Mouse (Mus musculus) CD4-positive, CD25-positive, alpha-beta regulatory T cell, adult 2 months (primary cell): ENCODE data around the gene Uevld.
"Not testable (repeated sequence)": the region's sequence is repeated elsewhere in the genome, so short reads cannot be mapped to it uniquely, and the experiment has no call there.

Source experiments
- DNase-seq: peaks from one replicate; pipeline ENCODE4 v3.0.0-alpha.2; 2012; ENCODE audit warnings: low read depth, low spot score

Uevld gene

DNA sequence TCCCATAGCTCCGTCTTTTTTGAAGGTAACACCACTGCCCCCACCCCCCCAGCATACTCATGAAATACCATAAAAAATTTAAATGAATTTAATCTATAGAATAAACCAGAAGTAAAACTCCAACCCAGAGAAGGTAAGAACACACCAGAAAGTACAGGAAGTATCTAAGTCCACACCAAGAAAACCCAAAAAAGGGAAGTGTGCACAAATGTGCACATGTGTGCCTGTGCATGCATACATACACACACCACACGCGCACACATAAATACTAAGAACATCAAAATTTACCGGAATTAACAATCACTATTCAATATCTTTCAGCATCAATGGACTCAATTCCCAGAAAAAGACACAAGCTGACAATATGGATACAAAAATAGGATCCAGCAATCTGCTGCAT lies 11.6 kb upstream of the Uevld start:
- DNase-seq, result no peak

DNA sequence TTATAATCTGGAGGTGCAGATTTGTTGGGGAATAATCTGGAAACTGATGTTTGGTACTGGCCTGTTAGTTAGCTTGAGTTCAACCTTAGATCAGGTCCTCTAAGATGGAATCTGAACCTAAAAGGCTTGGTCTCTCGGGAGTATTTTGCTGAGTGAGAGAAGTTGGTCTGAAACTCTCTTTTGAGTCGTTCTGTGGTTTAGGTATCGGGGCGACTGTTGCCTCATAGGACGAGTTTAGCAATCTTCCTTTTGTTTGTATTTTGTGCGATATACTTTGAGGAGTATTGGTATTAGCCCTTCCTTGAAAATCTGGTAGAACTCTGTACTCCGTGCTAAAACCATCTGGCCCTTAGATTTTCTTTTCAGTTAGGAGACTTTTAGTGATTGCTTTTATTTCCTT lies 5.7 kb upstream of the Uevld start:
- no peak for DNase-seq

DNA sequence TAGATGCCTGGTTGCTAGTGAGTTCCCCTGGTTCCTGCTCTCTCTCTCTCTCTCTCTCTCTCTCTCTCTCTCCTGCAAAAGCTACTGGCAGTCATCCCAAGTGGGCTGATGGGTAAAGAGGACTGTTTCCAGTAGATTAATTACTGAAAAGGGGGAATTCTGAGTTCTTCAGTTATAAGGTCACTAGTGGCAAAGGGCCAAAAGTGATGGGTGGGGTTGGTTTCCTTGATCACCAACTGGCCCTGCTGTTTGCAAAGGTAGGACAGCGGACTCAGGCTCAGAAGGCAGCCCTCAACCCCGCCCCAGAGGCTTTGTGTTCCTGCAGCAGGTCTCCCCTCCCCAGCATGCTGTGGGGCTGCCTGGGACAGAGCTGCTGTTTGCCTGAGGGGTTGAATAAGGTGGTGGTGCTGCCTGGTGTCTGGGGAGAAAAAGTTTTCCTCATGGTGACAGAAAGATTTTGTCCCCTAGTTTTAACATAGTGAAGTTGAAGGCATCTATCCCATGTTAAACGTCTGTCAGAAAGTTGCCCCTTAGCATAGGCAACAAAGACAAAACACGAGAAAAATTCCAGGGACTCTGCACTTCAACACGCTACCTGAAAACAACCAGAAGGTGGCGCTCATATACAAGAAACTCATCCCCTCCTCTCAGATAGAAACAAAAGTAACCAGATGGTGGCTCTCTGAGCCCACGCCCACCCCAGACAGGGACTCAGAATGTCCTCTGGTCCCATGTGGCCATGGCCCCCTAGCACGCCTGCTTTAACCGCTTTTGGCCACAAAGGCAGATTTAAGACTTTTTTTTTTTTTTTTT lies 4.7 kb upstream of the Uevld start:
- peak; percentile 84 for DNase-seq

DNA sequence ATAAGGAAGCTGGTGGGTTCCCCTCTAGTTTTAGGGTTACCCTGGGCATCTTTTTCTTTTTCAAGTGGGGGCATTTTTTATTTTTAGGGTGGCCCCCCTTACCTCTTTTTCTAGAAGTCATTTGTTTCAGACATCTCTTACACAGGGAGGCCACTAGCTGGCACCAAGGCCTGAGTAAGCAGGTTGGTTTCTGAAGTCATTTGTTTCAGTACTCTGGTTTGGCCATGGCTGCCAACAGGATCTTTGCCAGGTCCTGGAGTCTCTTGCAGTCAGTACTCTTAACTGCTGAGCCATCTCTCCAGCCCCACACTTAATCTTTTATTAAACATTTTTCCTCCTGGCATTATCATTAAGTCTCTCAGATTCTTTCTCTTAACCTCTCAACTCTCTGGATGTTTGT lies 3.8 kb upstream of the Uevld start:
- DNase-seq, result no peak

DNA sequence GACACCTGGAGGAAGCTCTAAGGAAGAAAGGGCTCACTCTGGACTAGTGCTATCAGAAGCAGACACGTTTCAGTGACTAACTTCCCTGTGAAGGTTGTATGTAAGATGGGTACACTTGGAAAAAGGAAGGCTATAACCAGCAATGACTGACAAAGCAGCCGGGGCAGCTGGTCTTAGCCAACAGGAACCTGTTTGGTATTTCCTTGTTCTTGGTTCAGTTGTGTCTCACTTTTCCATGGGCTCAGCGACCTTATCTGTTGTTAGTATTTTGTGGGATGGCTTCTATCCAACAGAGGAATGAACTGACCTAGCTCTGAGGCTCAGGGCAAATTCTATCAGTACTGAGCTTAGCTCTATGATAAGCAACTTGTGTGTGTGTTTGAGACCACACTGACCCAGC lies 2.7 kb upstream of the Uevld start:
- no peak for DNase-seq

DNA sequence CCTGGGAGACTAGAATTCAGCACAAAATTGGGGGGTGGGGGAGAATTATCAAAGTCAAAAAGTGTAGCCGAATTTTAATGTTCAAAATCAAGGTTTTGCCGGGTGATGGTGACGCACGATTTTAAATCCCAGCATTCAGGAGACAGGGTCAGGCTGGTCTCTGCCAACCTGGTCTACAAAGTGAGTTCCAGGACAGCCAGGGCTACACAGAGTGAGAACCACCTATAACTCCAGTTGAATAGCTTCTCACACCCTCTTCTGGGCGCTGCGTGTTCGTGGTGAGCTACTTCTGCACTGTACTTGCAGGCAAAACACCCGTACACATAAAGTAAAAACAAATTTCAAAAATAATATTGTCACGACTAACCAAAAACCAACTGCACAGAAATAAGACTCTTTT lies 526 bp upstream of the Uevld start:
- peak; percentile 19 for DNase-seq

DNA sequence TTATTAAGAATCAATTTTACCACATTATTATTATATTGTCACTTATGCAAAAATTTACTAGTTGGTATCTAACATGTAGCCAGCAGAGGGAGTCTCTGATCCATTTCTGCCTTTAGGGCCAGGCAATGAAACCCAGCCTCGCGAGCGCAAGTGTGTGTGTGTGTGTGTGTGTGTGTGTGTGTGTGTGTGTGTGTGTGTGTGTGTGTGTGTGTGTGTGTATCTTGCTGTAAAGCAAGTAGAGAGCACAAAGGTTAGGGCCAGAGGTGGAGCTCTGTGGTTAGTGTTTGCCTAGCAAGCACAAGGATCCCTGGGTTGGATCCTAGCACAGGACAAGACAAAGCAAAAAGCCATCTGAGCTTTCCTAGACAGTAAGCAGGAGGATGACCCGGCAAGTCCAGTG lies 22.5 kb downstream of the Uevld start:
- DNase-seq, result peak; percentile 68

DNA sequence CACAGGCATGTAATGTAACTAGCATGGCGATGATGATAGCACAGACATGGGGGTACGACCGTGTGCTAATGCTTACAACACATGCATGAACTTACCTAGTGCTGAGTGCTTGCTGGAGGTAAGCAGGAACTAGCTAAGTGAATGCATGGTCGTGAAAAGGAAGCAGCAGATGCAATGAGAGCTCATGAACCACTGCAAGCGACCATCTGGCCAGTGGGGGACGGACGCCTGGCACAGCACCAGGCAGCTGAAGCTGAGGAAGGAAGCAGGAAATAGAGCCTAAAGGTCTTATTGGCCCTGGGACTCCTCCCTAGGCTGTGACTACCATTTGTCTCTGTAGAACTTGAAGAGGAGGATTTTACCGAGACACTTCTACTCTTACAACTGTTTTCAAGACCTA lies 23.5 kb downstream of the Uevld start:
- no peak for DNase-seq

DNA sequence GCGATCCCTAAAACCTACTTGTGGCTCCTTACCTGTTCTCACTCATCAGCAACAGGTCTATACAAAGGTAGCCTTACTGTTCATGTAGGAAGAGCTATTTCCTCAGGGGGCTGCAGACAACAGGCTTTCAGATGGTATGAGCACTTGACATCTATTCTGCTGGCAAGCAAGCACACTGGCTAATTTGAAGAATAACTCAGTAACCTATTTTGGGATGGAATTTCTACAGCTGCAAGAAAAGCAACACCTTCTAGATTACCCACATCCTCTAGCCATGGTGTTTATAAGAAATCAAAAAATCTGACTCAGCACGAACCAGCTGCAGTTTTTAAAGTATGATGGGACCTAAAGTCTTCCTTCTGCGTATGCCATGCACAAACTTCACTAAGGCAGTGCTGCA lies 27.0 kb downstream of the Uevld start:
- DNase-seq, result no peak

DNA sequence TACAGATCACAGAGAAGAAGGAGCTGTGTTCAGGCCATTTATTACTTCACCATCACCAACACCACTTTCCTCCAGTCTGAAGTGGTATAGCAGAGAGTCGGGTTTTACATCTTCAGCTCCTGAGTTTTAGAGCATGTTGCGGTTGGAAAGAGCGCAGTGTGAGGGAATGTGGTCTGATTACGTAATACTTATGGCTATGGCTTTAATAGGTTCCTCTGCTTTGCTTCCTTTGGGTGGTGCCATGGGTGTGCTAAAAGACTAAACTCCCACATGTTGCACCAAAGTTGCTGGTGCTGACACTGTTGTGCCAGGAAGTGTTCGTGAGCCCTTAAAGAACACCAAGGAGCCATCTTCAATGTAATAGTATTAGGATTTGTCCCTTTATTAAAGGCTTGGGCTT lies 30.0 kb downstream of the Uevld start:
- no peak for DNase-seq

DNA sequence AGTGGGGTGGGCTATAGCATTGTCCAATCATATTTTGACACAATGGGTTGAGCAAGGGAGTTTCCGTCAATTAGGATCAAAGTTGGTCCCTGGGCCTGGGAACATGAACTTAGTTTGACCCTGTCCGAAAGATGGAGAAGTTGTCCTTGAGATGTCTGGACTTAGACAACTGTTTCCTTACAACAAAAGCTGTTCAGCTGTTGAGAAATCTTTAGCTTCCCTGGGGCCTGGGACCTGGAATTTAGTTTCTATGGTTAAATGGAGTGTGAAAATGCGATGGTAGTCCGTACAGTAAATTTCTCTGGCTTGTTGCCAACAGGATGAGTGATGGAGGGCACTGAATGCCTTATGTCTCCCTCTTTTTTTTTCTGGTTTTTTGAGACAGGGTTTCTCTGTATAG lies 36.3 kb downstream of the Uevld start:
- no peak for DNase-seq

DNA sequence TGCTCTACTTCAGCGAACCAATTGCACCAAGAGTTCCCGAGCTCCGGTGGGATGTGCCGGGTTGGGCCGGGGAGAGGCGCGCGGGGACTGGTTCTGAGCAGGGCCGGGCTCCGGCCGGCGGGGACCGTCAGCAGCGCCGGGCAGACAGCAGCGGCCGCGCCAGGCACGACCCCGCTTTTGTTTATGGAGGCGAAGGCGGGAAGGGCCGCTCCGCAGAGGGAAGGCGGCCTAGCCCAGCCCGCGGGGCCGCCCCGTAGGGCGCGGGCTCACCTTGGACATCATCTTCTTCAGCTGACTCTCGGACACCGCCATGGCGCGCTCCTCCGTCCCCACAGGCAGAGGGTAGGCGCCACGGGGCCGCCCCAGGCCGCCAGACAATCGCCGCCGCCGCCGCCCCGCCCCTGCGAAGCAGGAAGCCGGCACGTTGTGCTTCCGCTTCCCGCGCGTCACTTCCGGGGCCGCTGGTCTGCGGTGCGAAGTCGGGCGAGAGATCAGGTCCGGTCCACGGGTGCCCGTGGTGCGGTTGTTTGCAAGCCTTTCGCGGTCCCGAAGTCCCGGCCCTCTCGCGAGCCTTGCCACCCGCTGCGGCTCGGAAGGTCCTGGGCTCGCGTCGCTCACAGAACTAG lies 38.7 kb downstream of the Uevld start, which contains the start of gene Tsg101:
Gene Tsg101 (minus strand): TSS at position 419 of the 626 bp plus-strand sequence.
- peak; percentile 94 for DNase-seq

DNA sequence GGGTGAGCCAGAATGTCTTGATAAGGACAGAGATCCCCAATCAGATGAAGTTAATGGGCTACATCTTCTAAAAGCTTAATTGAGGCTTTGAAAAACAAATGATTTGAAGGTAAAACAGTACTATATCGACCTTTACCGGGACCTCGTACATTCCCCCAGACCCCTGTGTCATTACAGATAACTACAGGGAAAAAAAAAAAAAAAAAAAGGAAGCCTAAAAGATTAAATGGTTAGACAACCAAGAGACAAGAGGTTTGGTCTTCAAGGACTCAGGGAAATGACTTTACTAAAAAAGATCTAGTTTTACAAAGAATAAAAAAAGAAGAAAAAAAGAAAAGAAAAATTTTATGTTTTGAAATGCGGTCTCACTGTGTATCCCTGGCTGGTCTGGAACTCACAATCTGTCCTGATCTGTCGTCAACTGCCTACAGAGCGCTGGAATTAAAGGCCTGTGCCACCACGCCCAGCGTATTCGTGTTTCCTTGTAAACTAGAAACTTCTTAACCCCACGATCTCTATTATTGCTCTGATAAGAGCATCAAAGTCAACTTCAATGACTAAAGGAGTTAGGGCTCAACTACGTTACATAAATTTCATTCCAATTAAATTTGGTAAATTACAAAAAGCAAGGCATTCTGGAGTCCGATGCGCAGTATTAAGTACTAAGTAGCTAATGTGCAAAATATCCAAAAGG lies 39.5 kb downstream of the Uevld start:
- peak; percentile 31 for DNase-seq

DNA sequence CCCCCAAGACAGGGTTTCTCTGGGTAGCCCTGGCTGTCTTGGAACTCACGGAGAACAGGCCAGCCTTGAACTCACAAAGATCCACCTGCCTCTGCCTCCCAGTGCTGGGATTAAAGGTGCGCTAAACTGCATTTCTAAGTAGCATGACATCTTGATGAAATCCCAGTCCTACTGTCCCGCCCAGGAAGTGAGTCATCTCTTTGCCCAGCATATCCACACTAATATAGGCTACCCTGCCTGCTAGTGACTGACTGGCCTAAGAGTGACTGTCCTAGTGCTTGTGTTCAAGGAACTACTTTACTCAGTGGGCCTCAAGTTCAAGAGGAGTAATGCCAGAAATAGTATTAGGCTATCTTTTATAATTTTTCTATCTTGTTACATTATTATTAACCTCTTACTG lies 42.0 kb downstream of the Uevld start:
- no peak for DNase-seq

DNA sequence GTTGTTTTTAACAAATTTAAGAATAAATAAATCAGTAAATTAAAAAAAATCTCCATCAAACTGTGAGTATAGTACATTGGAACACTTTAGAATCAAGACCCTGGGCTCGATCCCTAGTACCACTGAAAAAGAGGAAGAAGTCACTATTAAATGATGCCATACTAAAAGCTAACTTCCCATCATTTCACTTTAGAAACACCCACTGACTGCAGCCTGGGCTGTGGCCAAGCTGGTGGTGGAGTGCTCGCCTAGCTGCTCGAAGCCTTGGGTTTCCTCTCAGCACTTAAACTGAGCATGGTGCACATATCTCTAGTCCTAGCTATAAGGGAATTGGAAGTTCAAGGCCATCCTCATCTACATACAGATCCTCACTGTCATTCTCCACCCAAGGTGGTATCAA lies 47.1 kb downstream of the Uevld start:
- no peak for DNase-seq

DNA sequence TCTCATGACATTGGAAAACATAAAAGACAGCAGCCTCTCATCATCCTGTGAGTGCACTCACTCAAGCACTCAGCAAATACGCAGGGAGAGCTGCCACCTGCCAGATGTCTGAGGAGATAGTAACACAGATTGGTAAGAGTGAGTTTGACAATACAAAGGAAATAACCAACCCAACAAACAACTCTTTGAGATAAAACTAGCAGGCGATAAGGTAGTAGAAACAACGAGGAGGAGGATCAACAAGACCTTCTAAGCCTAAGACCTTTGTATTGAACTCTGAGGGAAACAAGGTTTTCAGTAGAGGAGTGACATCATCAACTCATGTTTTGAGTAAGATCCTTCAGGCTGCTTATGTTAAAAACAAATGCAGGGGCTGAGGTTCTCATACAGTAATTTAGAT lies 59.0 kb downstream of the Uevld start:
- peak; percentile 45 for DNase-seq

DNA sequence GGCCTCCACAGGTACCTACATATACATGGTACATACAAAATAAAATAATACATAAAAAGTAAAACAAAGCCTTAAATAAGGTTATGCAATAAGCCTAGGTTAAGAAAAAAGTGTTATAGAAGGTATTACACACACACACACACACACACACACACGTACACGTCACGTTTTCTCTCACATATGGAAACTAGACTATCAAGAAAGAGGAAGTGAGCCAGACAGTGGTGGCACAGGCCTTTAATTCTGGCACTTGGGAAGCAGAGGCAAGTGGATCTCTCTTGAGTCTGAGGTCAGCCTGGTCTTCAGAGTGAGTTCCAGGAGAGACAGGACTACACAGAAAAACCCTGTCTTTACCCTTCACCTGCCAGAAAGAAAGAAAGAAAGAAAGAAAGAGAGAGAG lies 62.8 kb downstream of the Uevld start:
- DNase-seq, result no peak

DNA sequence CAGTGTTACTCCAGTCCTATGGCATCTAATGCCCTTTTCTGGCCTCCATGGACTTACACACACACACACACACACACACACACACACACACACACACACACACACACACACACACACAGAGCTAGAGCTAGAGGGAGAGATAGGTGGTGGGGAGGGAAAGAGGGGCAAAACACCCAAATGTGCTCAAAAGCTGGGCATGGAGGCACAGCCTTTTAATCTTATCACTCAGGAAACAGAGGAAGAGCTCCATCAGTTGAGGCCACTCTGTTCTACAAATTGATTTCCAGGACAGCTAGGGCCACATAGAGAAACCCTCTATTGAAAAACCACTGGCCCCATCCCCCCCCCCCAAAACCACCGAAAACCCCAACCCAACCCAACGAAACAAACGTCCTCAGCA lies 75.0 kb downstream of the Uevld start:
- no peak for DNase-seq

DNA sequence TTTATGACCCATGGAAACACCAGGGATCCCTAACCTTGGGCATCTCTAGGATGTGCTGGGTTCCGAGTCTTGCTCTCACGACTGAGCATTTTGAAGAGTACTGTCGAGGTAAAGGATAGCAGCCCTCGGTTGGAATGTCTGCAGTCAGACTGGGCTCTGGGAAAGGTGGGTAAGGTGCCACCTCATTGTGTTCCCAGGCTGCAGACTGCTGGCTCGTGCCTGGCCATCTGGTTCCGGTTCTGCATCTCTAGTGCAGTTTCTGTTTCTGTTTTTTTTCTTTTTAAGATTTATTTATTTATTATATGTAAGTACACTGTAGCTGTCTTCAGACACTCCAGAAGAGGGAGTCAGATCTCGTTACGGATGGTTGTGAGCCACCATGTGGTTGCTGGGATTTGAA lies 76.4 kb downstream of the Uevld start:
- DNase-seq, result not testable (repeated sequence)

DNA sequence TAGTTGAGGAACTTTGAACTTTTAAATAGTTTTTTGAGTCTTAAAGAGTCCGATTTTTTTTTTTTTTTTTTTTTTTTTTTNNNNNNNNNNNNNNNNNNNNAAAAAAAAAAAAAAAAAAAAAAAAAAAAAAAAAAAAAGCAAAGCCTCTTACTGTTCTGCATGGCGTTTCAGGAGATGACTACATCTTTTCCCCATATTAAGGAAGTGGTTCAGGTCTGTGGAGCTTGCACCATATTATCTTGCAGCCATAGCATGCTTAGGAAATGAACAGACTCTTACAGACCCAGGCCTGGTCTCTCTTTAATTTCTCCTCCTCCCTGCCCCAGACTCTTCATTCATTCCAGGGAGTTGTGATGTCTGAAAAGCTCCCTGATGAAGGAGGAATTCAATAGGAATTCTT lies 77.3 kb downstream of the Uevld start:
- no peak for DNase-seq

DNA sequence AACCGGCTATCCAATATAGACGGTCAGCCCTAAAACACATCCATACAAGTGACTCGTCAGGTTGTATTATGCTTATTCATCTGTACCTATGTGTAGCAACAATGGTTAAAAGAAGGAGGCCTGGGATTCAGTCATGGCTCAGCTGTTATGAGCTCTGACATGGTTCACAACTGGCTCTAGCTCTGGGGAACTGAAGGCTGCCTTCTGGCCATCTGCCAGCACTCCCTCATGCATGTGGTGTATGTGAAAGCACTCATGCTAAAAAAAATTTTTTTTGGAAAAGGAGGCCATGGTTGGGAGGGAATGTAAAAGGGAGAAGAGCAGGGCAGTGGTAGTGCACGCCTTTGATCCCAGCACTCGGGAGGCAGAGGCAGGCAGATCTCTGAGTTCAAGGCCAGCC lies 78.5 kb downstream of the Uevld start:
- DNase-seq, result no peak

DNA sequence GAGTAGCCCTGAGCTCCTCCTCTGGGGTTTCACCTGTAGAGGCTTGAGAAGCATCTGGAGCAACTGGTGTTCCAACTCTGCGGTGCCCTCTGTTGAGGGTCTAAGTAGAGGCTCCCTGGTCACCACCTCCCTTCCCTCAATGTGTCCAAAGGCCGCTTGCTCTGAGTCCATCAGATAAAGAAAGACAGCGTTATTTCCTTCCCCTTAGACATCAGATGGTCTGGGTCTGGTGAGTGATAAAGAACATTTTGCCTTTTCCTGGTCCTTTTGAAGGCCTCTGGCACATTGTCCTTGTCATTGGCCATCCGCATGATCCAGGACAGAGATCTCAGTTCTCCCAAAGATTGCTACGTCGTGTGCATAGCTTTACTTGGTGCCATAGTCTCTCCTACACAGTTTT lies 81.1 kb downstream of the Uevld start:
- DNase-seq, result no peak

DNA sequence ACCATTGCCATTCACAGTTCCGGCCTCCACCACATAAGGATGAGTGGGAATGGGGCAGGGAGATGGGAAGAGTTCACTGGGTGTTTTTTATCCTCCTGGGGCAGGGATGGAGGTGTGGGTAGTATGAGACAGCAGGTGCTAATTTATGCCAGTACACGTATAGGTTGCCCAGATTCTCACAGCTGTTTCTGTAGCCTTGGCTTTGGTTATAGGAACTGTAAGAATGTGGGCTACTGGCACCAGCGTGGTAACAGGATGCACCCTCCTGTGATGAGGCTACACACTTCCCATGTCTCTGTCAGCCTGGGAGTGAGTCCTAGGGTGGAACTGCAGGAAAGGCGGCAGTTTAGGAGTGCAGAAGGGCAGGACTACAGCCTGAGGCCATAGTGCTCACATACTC lies 81.5 kb downstream of the Uevld start:
- DNase-seq, result no peak
